ENCODE assay signal across 9 mouse cellular contexts in genomic region chr1:133887044-133887443, GRCm38 (mm10). TPM values are rescaled to one million over a fixed set of nuclear protein-coding genes. Genes with fewer than 3 reads are reported as not detected.
DNase-seq lines count a peak whose midpoint lies in the region; ATAC-seq and TF ChIP-seq lines count a peak whose summit lies in the region.
"Had no signal": no experiment of that assay in that cellular context is flagged by ENCODE, and none has a peak within 500 bp of the region (broad histone marks: within the 10 kb centered on the region; RNA-seq: fewer than 3 reads in every experiment).

No protein-coding gene starts in this region.

- peak overlapping the region; percentile 19 for H3K9ac ChIP-seq in hindbrain, embryonic 15.5 days

- H3K4me2 ChIP-seq in hindbrain, embryonic 15.5 days = peak overlapping the region; percentile 43

- no peak overlapping the region for H3K4me3 ChIP-seq in heart, embryonic 10.5 days
- no peak overlapping the region for H3K4me3 ChIP-seq in cortical plate, adult 2 months (ENCODE audit: insufficient read depth, low read length)
- no peak overlapping the region for H3K4me3 ChIP-seq in hindbrain, embryonic 15.5 days
- peak overlapping the region; percentile 59 for H3K4me3 ChIP-seq in megakaryocyte, embryonic 14.5 days (replicated peaks)

- no peaks in the 10 kb centered on the region for H3K36me3 ChIP-seq in heart, embryonic 10.5 days
- no peaks in the 10 kb centered on the region for H3K36me3 ChIP-seq in hindbrain, embryonic 15.5 days
- H3K36me3 ChIP-seq in megakaryocyte, embryonic 14.5 days (replicated peaks; ENCODE audit: low read length) = peaks cover 5% of the 10 kb centered on the region

- H3K9me3 ChIP-seq in heart, embryonic 10.5 days = no peaks in the 10 kb centered on the region
- H3K9me3 ChIP-seq in hindbrain, embryonic 15.5 days = no peaks in the 10 kb centered on the region
- peaks cover 15% of the 10 kb centered on the region for H3K9me3 ChIP-seq in megakaryocyte, embryonic 14.5 days

- peak; percentile 52 for ATAC-seq in hindbrain, embryonic 15.5 days (ENCODE audit: low FRiP score, low read depth)

- WGBS in heart, embryonic 10.5 days = 5% methylated on average over 8 of the region's 8 CpGs
- WGBS in hindbrain, embryonic 15.5 days = 6% methylated on average over 8 of the region's 8 CpGs

- peak; percentile 66; the same call in 1 of the 2 replicates for TF ChIP-seq POLR2A in cortical plate, adult 2 months (IDR thresholded peaks at IDR 0.05; ENCODE audit: extremely low read depth, insufficient read depth, low read length)

- peaks cover 77% of the 10 kb centered on the region for H3K4me1 ChIP-seq in heart, embryonic 10.5 days
- H3K4me1 ChIP-seq in cortical plate, adult 2 months (ENCODE audit: control insufficient read depth, insufficient read depth, low read length) = peaks cover 5% of the 10 kb centered on the region; the same call in 1 of the 2 replicates
- H3K4me1 ChIP-seq in hindbrain, embryonic 15.5 days (replicated peaks) = peaks cover 59% of the 10 kb centered on the region
- H3K4me1 ChIP-seq in megakaryocyte, embryonic 14.5 days = peaks cover 64% of the 10 kb centered on the region

- DNase-seq in heart, embryonic 10.5 days (ENCODE audit: low spot score) = no peak
- DNase-seq in heart, adult 11 months = no peak
- no peak for DNase-seq in urinary bladder, postnatal 14 days (ENCODE audit: low spot score)
- DNase-seq in lung, postnatal 10 days = no peak
- no peak for DNase-seq in kidney, postnatal 14 days

- no peak for TF ChIP-seq CTCF in cortical plate, adult 2 months (IDR thresholded peaks at IDR 0.05; ENCODE audit: extremely low read depth, insufficient read depth, low read length)

- peak overlapping the region; percentile 47; the same call in 1 of the 2 replicates for H3K27ac ChIP-seq in heart, embryonic 10.5 days
- H3K27ac ChIP-seq in cortical plate, adult 2 months (ENCODE audit: insufficient read depth, low read length) = peak overlapping the region; percentile 61
- H3K27ac ChIP-seq in hindbrain, embryonic 15.5 days (replicated peaks) = peak overlapping the region; percentile 72

- peaks cover 29% of the 10 kb centered on the region for H3K27me3 ChIP-seq in heart, embryonic 10.5 days (ENCODE audit: insufficient read depth, poor library complexity, severe bottlenecking)
- no peaks in the 10 kb centered on the region for H3K27me3 ChIP-seq in hindbrain, embryonic 15.5 days
- peaks cover 66% of the 10 kb centered on the region for H3K27me3 ChIP-seq in megakaryocyte, embryonic 14.5 days (replicated peaks)

RNA-seq across cellular contexts. Expression of gene Optc, which starts 20.8 kb away (rescaled TPM):
- polyA plus RNA-seq in heart, embryonic 10.5 days (2016; fragmentation: Nextera tagmentation; extraction: Ambion mirVana) = 0.16 and 0.69 TPM in 2 replicates
- 0.78 and 1.1 TPM in 2 replicates for polyA plus RNA-seq in cortical plate, adult 2 months (2012; rRNA removed)
- 3.0 and 3.9 TPM in 2 replicates for polyA plus RNA-seq in hindbrain, embryonic 15.5 days (2015; fragmentation: Nextera tagmentation; extraction: Ambion mirVana)
- not detected in 2 replicates for polyA plus RNA-seq in megakaryocyte, embryonic 14.5 days (2012; ENCODE audit: insufficient read depth, low replicate concordance)
- polyA plus RNA-seq: liver, adult 2 months had no signal

RNA-seq across cellular contexts. Expression of gene Prelp, which starts 34.2 kb away (rescaled TPM):
- 0.16 and 0.31 TPM in 2 replicates for polyA plus RNA-seq in heart, embryonic 10.5 days (2016; fragmentation: Nextera tagmentation; extraction: Ambion mirVana)
- polyA plus RNA-seq in cortical plate, adult 2 months (2012; rRNA removed) = 12.0 and 16.0 TPM in 2 replicates
- polyA plus RNA-seq in hindbrain, embryonic 15.5 days (2015; fragmentation: Nextera tagmentation; extraction: Ambion mirVana) = 12.0 and 18.0 TPM in 2 replicates
- polyA plus RNA-seq in megakaryocyte, embryonic 14.5 days (2012; ENCODE audit: insufficient read depth, low replicate concordance) = not detected in 2 replicates
